Mouse (Mus musculus) testis, adult 2 months (tissue): ENCODE data around the gene Gm42742. TPM values are rescaled to one million over a fixed set of nuclear protein-coding genes. Genes with fewer than 3 reads are reported as not detected.

Source experiments
- H3K27ac ChIP-seq: fragments of 200-500 bp; 2 replicates; pipeline ENCODE4 v1.5.1; 2012; ENCODE audit warnings: low read depth, low read length; ENCODE audit not compliant: control insufficient read depth, insufficient read depth
- H3K27me3 ChIP-seq: fragments of 200-500 bp; 2 replicates; pipeline ENCODE4 v1.6.1; 2012; ENCODE audit warnings: mild to moderate bottlenecking, low read length, moderate library complexity; ENCODE audit not compliant: control insufficient read depth, insufficient read depth
- H3K36me3 ChIP-seq: fragments of 200-500 bp; 2 replicates; pipeline ENCODE4 v1.6.1; 2012; ENCODE audit warnings: mild to moderate bottlenecking, low read length; ENCODE audit not compliant: control insufficient read depth, insufficient read depth
- H3K4me1 ChIP-seq: fragments of 200-500 bp; 2 replicates; pipeline ENCODE4 v1.6.1; 2012; ENCODE audit warnings: low read length; ENCODE audit not compliant: control insufficient read depth, insufficient read depth
- H3K4me3 ChIP-seq: fragments of 200-500 bp; 2 replicates; pipeline ENCODE4 v1.5.1; 2012; ENCODE audit warnings: low read depth, mild to moderate bottlenecking, low read length, moderate library complexity, mixed read lengths; ENCODE audit not compliant: control insufficient read depth
- CTCF ChIP-seq: fragments of 200-500 bp; IDR thresholded peaks from 2 replicates; pipeline ENCODE4 v1.5.1; 2012; ENCODE audit warnings: low read depth, mild to moderate bottlenecking, inconsistent platforms, low read length, moderate library complexity; ENCODE audit not compliant: control insufficient read depth, insufficient read depth, insufficient replicate concordance
- POLR2A ChIP-seq: fragments of 200-500 bp; IDR thresholded peaks from 2 replicates; pipeline ENCODE4 v1.6.1; 2012; ENCODE audit warnings: low read depth, mild to moderate bottlenecking, inconsistent platforms, low read length, moderate library complexity; ENCODE audit not compliant: control insufficient read depth
- polyA plus RNA-seq: library from polyadenylated mRNA; depleted of rRNA; stranded (reverse); fragments of >200 nt; gene quantifications from 2 replicates; pipeline ENCODE4 v1.2.3, GENCODE M21; 2012

The Gm42742 gene
- polyA plus RNA-seq, 1 experiment: 13.5 TPM

- Histone ChIP-seq H3K4me3 (peak overlapping the region; percentile 83), H3K4me1 (peaks cover 17% of the 10 kb centered on the region), H3K36me3 (no peaks in the 10 kb centered on the region; the same call in 1 of the 2 replicates), H3K27me3 (no peaks in the 10 kb centered on the region), H3K27ac (peak overlapping the region; percentile 98)
- no peak for TF ChIP-seq CTCF
Measured at GRCm38 (mm10) chr7:127027885-127028284, 7.0 kb upstream of the Gm42742 start.

GRCm38 (mm10) chr7:127026984-127027726 is 6.3 kb upstream of the Gm42742 start, which contains the start of gene Maz:
Maz (minus strand) TSS chr7:127027037.
- Histone ChIP-seq H3K36me3 (no peaks in the 10 kb centered on the region; the same call in 1 of the 2 replicates), H3K4me3 (peak within 1 kb of the TSS; percentile 97), H3K4me1 (peaks cover 20% of the 10 kb centered on the region), H3K27ac (peak within 1 kb of the TSS; percentile 99), H3K27me3 (no peaks in the 10 kb centered on the region)
- no peak for TF ChIP-seq CTCF
- TF ChIP-seq POLR2A: peak; percentile 52

GRCm38 (mm10) chr7:127026616-127026983 is 5.7 kb upstream of the Gm42742 start:
- Histone ChIP-seq H3K36me3 (no peaks in the 10 kb centered on the region; the same call in 1 of the 2 replicates), H3K4me1 (peaks cover 20% of the 10 kb centered on the region), H3K27ac (peak overlapping the region; percentile 99), H3K4me3 (peak overlapping the region; percentile 97; the same call in 1 of the 2 replicates), H3K27me3 (no peaks in the 10 kb centered on the region)
- TF ChIP-seq CTCF: no peak
- no peak for TF ChIP-seq POLR2A

- peak overlapping the region; percentile 97 for H3K4me3 ChIP-seq
- no peaks in the 10 kb centered on the region; the same call in 1 of the 2 replicates for H3K36me3 ChIP-seq
- no peaks in the 10 kb centered on the region for H3K27me3 ChIP-seq
- peaks cover 23% of the 10 kb centered on the region for H3K4me1 ChIP-seq
- TF ChIP-seq CTCF (no peak), POLR2A (peak; percentile 32)
- H3K27ac ChIP-seq: peak overlapping the region; percentile 99
Measured at GRCm38 (mm10) chr7:127026161-127026600, 5.3 kb upstream of the Gm42742 start.

GRCm38 (mm10) chr7:127025556-127026160 is 4.8 kb upstream of the Gm42742 start:
- TF ChIP-seq POLR2A: no peak; the same call in 1 of the 2 replicates
- no peaks in the 10 kb centered on the region for H3K27me3 ChIP-seq
- H3K36me3 ChIP-seq: no peaks in the 10 kb centered on the region; the same call in 1 of the 2 replicates
- peak overlapping the region; percentile 97 for H3K4me3 ChIP-seq
- H3K4me1 ChIP-seq: peaks cover 26% of the 10 kb centered on the region
- H3K27ac ChIP-seq: peak overlapping the region; percentile 99

GRCm38 (mm10) chr7:127024755-127025555 is 4.1 kb upstream of the Gm42742 start:
- Histone ChIP-seq H3K36me3 (no peaks in the 10 kb centered on the region), H3K4me3 (peak overlapping the region; percentile 97), H3K27ac (peak overlapping the region; percentile 99), H3K4me1 (peaks cover 32% of the 10 kb centered on the region), H3K27me3 (no peaks in the 10 kb centered on the region)
- TF ChIP-seq CTCF (peak; percentile 49; the same call in 1 of the 2 replicates), POLR2A (peak; percentile 75; the same call in 1 of the 2 replicates)
